Mouse (Mus musculus): ENCODE measurements at regions not wholly inside any gene's neighbourhood (a gene's known extent, or its start where the extent isn't known, plus 50 kb on each side); places are given as distances from the start of the nearest gene placed in this dataset.

DNA sequence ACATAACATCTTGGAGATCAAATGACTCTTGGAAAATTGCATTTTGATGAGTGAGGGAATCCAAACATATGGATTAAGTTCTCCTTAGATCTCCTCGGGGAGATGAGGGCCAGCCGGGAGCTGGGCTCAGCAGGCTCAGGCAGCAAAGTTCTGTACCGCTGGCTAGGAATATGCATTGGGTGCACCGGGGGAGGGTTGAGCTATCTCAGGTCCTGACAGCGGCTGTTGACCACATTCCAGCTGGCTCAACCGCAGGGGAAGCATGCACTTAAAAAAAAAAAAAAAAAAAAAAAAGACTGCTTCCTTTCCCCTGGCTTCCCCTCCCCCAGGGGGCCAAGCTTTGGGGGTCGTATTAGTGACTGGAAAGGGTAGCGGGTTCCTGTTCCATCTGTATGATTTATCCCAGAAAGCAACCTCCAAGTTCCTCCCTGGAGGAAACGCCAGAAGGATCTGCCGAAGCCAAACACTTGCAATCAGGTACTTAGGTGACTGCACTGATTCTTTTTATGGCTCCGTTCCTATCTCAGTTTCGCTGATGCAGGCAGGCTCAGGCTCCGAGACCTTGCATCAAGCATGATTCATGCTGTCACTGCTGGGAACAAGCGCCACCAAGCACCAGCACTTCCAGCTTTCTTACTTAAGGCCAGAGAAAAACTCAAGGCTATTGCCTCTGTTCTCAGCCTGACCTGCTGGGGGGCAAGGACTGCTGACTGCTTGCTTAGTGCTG lies 187.7 kb downstream of the Shq1 start:
- H3K4me1 ChIP-seq (replicated peaks; ENCODE audit: control insufficient read depth, insufficient read depth, low read length), result no peaks in the 10 kb centered on the region
- DNase-seq (ENCODE audit: low spot score), result no peak
- no peaks in the 10 kb centered on the region for H3K27me3 ChIP-seq (ENCODE audit: control insufficient read depth, insufficient read depth, low read length)
- 0 out of 2 replicates have a peak overlapping the region, but pooled peaks have one; percentile 5 for H3K4me2 ChIP-seq (ENCODE audit: low read depth, low read length, severe bottlenecking)
- H3K36me3 ChIP-seq (ENCODE audit: control insufficient read depth, insufficient read depth, low read length), result no peaks in the 10 kb centered on the region
- H3K27ac ChIP-seq (ENCODE audit: low read depth, low read length), result no peak overlapping the region
- ATAC-seq (replicated peaks; ENCODE audit: low FRiP score), result no peak
- 20% methylated on average over 14 of the region's 14 CpGs for whole genome bisulfite sequencing
- H3K9ac ChIP-seq (ENCODE audit: low read length), result no peak overlapping the region
- no peak overlapping the region for H3K4me3 ChIP-seq (ENCODE audit: low read depth, low read length)
- peaks cover 6% of the 10 kb centered on the region; the same call in 1 of the 2 replicates for H3K9me3 ChIP-seq (ENCODE audit: control insufficient read depth, low read length)

GRCm38 (mm10) chr6:100482572-100482971 lies 188.4 kb downstream of the Shq1 start:
- no peak for ATAC-seq (replicated peaks; ENCODE audit: low FRiP score)
- WGBS, result 21% methylated on average over 7 of the region's 7 CpGs

DNA sequence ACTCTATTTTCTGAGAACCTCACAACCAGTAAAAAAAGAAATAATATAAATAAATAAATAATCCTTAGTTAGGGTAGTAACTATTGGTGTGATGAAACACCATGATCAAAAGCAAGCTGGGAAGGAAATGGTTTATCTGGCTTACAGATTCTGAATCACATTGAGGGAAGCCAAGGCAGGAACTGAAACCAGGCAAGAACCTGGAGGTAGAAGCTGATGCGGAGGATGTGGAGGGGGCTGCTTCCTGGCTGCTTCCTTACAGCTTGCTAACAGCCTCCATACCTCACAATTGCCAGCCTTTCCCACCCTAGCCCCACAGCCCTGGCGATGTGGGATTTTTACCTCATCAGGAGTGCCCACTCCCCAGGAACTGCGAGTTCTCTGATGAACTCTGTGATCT lies 190.4 kb downstream of the Shq1 start:
- H3K36me3 ChIP-seq (ENCODE audit: control insufficient read depth, insufficient read depth, low read length), result no peaks in the 10 kb centered on the region
- DNase-seq (ENCODE audit: low spot score) (no peak), ATAC-seq (replicated peaks; ENCODE audit: low FRiP score) (no peak)
- 86% methylated on average over 3 of the region's 3 CpGs for WGBS
- no peak overlapping the region for H3K27ac ChIP-seq (ENCODE audit: low read depth, low read length)
- no peak overlapping the region for H3K4me2 ChIP-seq (ENCODE audit: low read depth, low read length, severe bottlenecking)
- no peak overlapping the region for H3K4me3 ChIP-seq (ENCODE audit: low read depth, low read length)
- H3K9ac ChIP-seq (ENCODE audit: low read length), result no peak overlapping the region
- peaks cover 3% of the 10 kb centered on the region; the same call in 1 of the 2 replicates for H3K9me3 ChIP-seq (ENCODE audit: control insufficient read depth, low read length)
- no peaks in the 10 kb centered on the region for H3K27me3 ChIP-seq (ENCODE audit: control insufficient read depth, insufficient read depth, low read length)
- no peaks in the 10 kb centered on the region for H3K4me1 ChIP-seq (replicated peaks; ENCODE audit: control insufficient read depth, insufficient read depth, low read length)

More at GRCm38 (mm10) chr6:100482572-100482971, 188.4 kb downstream of the Shq1 start:
- H3K9me3 ChIP-seq (ENCODE audit: control insufficient read depth, low read length), result peaks cover 6% of the 10 kb centered on the region; the same call in 1 of the 2 replicates
- no peak for DNase-seq (ENCODE audit: low spot score)
- no peak overlapping the region for H3K4me3 ChIP-seq (ENCODE audit: low read depth, low read length)
- H3K36me3 ChIP-seq (ENCODE audit: control insufficient read depth, insufficient read depth, low read length), result no peaks in the 10 kb centered on the region
- no peaks in the 10 kb centered on the region for H3K27me3 ChIP-seq (ENCODE audit: control insufficient read depth, insufficient read depth, low read length)
- H3K27ac ChIP-seq (ENCODE audit: low read depth, low read length), result no peak overlapping the region
- no peak overlapping the region for H3K4me2 ChIP-seq (ENCODE audit: low read depth, low read length, severe bottlenecking)
- no peaks in the 10 kb centered on the region for H3K4me1 ChIP-seq (replicated peaks; ENCODE audit: control insufficient read depth, insufficient read depth, low read length)
- H3K9ac ChIP-seq (ENCODE audit: low read length), result no peak overlapping the region

DNA sequence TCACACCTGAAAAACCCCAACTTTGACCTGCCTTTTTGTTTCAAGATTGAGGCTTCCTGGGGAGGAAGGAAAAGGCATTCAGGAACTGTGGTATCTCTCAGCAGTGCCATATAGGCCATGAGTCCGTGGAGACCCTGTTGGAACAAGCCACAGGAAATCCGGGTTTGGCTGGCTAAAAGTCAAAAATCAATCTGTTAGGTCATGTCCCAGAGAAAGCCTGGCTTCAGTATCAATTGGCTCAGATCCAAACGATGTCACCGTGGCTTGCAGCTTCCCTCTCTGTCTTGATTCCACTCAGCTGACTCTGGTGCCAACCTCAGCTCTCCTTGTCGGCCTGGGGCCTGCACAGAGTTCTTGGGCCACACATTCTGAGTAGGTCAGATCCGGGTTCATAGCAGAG lies 191.1 kb downstream of the Shq1 start:
- Histone ChIP-seq H3K27ac (ENCODE audit: low read depth, low read length) (no peak overlapping the region), H3K9me3 (ENCODE audit: control insufficient read depth, low read length) (no peaks in the 10 kb centered on the region), H3K4me2 (ENCODE audit: low read depth, low read length, severe bottlenecking) (no peak overlapping the region), H3K27me3 (ENCODE audit: control insufficient read depth, insufficient read depth, low read length) (no peaks in the 10 kb centered on the region), H3K4me3 (ENCODE audit: low read depth, low read length) (no peak overlapping the region), H3K36me3 (ENCODE audit: control insufficient read depth, insufficient read depth, low read length) (no peaks in the 10 kb centered on the region), H3K9ac (ENCODE audit: low read length) (no peak overlapping the region), H3K4me1 (replicated peaks; ENCODE audit: control insufficient read depth, insufficient read depth, low read length) (no peaks in the 10 kb centered on the region)
- 76% methylated on average over 6 of the region's 6 CpGs for WGBS
- no peak for DNase-seq (ENCODE audit: low spot score)
- no peak for ATAC-seq (replicated peaks; ENCODE audit: low FRiP score)

GRCm38 (mm10) chr6:100479455-100479854 lies 191.5 kb downstream of the Shq1 start:
- Histone ChIP-seq H3K4me1 (replicated peaks; ENCODE audit: control insufficient read depth, insufficient read depth, low read length) (no peaks in the 10 kb centered on the region), H3K4me2 (ENCODE audit: low read depth, low read length, severe bottlenecking) (no peak overlapping the region), H3K4me3 (ENCODE audit: low read depth, low read length) (no peak overlapping the region), H3K27ac (ENCODE audit: low read depth, low read length) (no peak overlapping the region), H3K9ac (ENCODE audit: low read length) (no peak overlapping the region), H3K36me3 (ENCODE audit: control insufficient read depth, insufficient read depth, low read length) (no peaks in the 10 kb centered on the region), H3K9me3 (ENCODE audit: control insufficient read depth, low read length) (no peaks in the 10 kb centered on the region), H3K27me3 (ENCODE audit: control insufficient read depth, insufficient read depth, low read length) (no peaks in the 10 kb centered on the region)
- DNase-seq (ENCODE audit: low spot score) (no peak), ATAC-seq (replicated peaks; ENCODE audit: low FRiP score) (no peak)
- 93% methylated on average over 4 of the region's 4 CpGs for WGBS

GRCm38 (mm10) chr6:100476550-100477366 lies 189.5 kb upstream of the Rybp start:
- H3K9me3 ChIP-seq (ENCODE audit: control insufficient read depth, low read length), result no peaks in the 10 kb centered on the region; the same call in 1 of the 2 replicates
- WGBS, result 87% methylated on average over 6 of the region's 6 CpGs
- no peak for DNase-seq (ENCODE audit: low spot score)

GRCm38 (mm10) chr6:100475341-100475955 lies 188.2 kb upstream of the Rybp start:
- no peak overlapping the region for H3K9ac ChIP-seq (ENCODE audit: low read length)
- no peak overlapping the region for H3K4me2 ChIP-seq (ENCODE audit: low read depth, low read length, severe bottlenecking)
- no peak for ATAC-seq (replicated peaks; ENCODE audit: low FRiP score)
- H3K36me3 ChIP-seq (ENCODE audit: control insufficient read depth, insufficient read depth, low read length), result no peaks in the 10 kb centered on the region
- 69% methylated on average over 4 of the region's 4 CpGs for WGBS
- H3K27ac ChIP-seq (ENCODE audit: low read depth, low read length), result no peak overlapping the region
- no peaks in the 10 kb centered on the region for H3K27me3 ChIP-seq (ENCODE audit: control insufficient read depth, insufficient read depth, low read length)
- no peak overlapping the region for H3K4me3 ChIP-seq (ENCODE audit: low read depth, low read length)
- DNase-seq (ENCODE audit: low spot score), result no peak
- no peaks in the 10 kb centered on the region for H3K4me1 ChIP-seq (replicated peaks; ENCODE audit: control insufficient read depth, insufficient read depth, low read length)
- no peaks in the 10 kb centered on the region; the same call in 1 of the 2 replicates for H3K9me3 ChIP-seq (ENCODE audit: control insufficient read depth, low read length)

More at GRCm38 (mm10) chr6:100476550-100477366, 189.5 kb upstream of the Rybp start:
- Histone ChIP-seq H3K4me1 (replicated peaks; ENCODE audit: control insufficient read depth, insufficient read depth, low read length) (no peaks in the 10 kb centered on the region), H3K9ac (ENCODE audit: low read length) (no peak overlapping the region), H3K27me3 (ENCODE audit: control insufficient read depth, insufficient read depth, low read length) (no peaks in the 10 kb centered on the region), H3K4me3 (ENCODE audit: low read depth, low read length) (no peak overlapping the region), H3K36me3 (ENCODE audit: control insufficient read depth, insufficient read depth, low read length) (no peaks in the 10 kb centered on the region), H3K4me2 (ENCODE audit: low read depth, low read length, severe bottlenecking) (no peak overlapping the region), H3K27ac (ENCODE audit: low read depth, low read length) (no peak overlapping the region)
- no peak for ATAC-seq (replicated peaks; ENCODE audit: low FRiP score)

DNA sequence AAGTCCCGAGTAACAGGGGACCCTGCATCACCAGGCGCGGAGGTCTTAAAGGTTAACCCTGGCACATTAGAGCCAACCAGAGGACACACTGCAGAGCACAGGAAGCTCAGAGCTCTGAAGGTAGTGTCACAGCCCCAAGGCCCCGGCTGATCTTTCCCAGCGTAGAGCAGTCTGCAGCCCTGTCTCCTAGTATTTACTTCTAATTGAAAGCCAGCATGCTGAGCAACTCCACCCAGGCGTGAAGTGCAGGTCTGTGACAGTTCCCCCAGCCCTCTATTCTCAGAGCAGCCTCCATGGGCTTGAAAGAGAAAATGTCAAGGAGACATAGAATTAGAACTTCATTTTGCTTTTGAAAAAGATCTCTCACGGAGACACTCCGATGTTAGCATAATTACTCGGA lies 187.0 kb upstream of the Rybp start:
- Histone ChIP-seq H3K9ac (ENCODE audit: low read length) (no peak overlapping the region), H3K36me3 (ENCODE audit: control insufficient read depth, insufficient read depth, low read length) (no peaks in the 10 kb centered on the region), H3K27ac (ENCODE audit: low read depth, low read length) (no peak overlapping the region), H3K27me3 (ENCODE audit: control insufficient read depth, insufficient read depth, low read length) (no peaks in the 10 kb centered on the region), H3K4me2 (ENCODE audit: low read depth, low read length, severe bottlenecking) (no peak overlapping the region), H3K9me3 (ENCODE audit: control insufficient read depth, low read length) (no peaks in the 10 kb centered on the region; the same call in 1 of the 2 replicates), H3K4me1 (replicated peaks; ENCODE audit: control insufficient read depth, insufficient read depth, low read length) (no peaks in the 10 kb centered on the region), H3K4me3 (ENCODE audit: low read depth, low read length) (no peak overlapping the region)
- WGBS, result 68% methylated on average over 9 of the region's 9 CpGs
- ATAC-seq (replicated peaks; ENCODE audit: low FRiP score) (no peak), DNase-seq (ENCODE audit: low spot score) (no peak)

Data from forebrain, embryonic 11.5 days (tissue).